Mouse (Mus musculus): ENCODE results near the gene Adgra3. TPM values are rescaled to one million over a fixed set of nuclear protein-coding genes. Genes with fewer than 3 reads are reported as not detected.

The Adgra3 gene
- total and polyA plus RNA-seq, 3 experiments, result not detected

DNA sequence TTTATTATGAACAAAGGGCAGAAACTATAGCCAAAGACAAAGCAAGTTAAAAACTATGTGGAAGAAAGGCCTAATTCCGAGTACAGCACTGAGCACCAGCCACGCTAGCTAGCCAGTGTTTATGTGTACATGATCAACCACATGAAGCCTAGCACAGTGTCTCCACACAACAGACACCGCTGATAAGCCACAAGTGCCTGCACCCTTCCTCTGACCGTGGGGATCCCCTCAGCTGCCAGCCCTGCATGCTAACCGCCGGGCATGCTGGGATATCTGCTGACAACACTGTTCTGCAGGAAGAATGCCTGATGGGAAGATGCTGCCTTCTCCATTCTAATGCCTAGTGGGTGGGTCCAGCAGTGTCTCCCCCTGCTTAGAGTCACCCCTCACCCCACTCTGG is 34.7 kb downstream of the Adgra3 start:
- TF ChIP-seq CHD1 (IDR thresholded peaks at IDR 0.05; ENCODE audit: low read depth, low read length) (no peak), TCF12 (IDR thresholded peaks at IDR 0.05; ENCODE audit: low read depth, low read length) (no peak), ZKSCAN1 (IDR thresholded peaks at IDR 0.05; ENCODE audit: borderline replicate concordance, low read depth, low read length) (no peak), BHLHE40 (IDR thresholded peaks at IDR 0.05; ENCODE audit: low read depth, low read length) (no peak), TBP (conservative IDR thresholded peaks at IDR 0.05; ENCODE audit: low read depth, low read length) (no peak), MAZ (IDR thresholded peaks at IDR 0.05; ENCODE audit: low read depth, low read length) (no peak), ZC3H11A (IDR thresholded peaks at IDR 0.05; ENCODE audit: low read depth, low read length) (no peak), EP300 (IDR thresholded peaks at IDR 0.05; ENCODE audit: low read length) (no peak), ZMIZ1 (IDR thresholded peaks at IDR 0.05; ENCODE audit: low read depth, low read length) (no peak), NRF1 (IDR thresholded peaks at IDR 0.05; ENCODE audit: low read depth, low read length) (no peak), MAX (IDR thresholded peaks at IDR 0.05; ENCODE audit: low read length) (no peak), SIN3A (IDR thresholded peaks at IDR 0.05; ENCODE audit: low read length) (no peak), USF2 (conservative IDR thresholded peaks at IDR 0.05; ENCODE audit: low read depth, low read length) (no peak), MXI1 (IDR thresholded peaks at IDR 0.05; ENCODE audit: low read depth, low read length) (no peak), JUN (IDR thresholded peaks at IDR 0.05; ENCODE audit: insufficient read depth, low read depth, low read length) (no peak), ELF1 (IDR thresholded peaks at IDR 0.05; ENCODE audit: low read depth, low read length) (no peak), ZNF384 (IDR thresholded peaks at IDR 0.05; ENCODE audit: low read depth, low read length) (no peak), IRF4 (IDR thresholded peaks at IDR 0.05; ENCODE audit: low read depth, low read length) (no peak)
- in situ Hi-C loops (cut with MboI; ENCODE audit: low pct_ligation_motif_present, low pct_unique_long_range_greater_than_20kb, low sequenced_read_pairs) (no loop called here), dilution Hi-C loops (cut with MboI; ENCODE audit: extremely low pct_ligation_motif_present, extremely low pct_unique_long_range_greater_than_20kb, low sequenced_read_pairs) (no loop called here)
- DNase-seq (ENCODE audit: extremely low read depth), result no peak
- no peaks in the 10 kb centered on the region for H3K4me1 ChIP-seq (ENCODE audit: control insufficient read depth in 1 of 2, insufficient read depth in 2 of 2)
- peaks cover 69% of the 10 kb centered on the region for H3K9me3 ChIP-seq (replicated peaks; ENCODE audit: low read length)
- H3K79me2 ChIP-seq (replicated peaks; ENCODE audit: control insufficient read depth, extremely low read depth, insufficient read depth, poor library complexity, severe bottlenecking), result no peaks in the 10 kb centered on the region
- H3K4me2 ChIP-seq (ENCODE audit: insufficient read depth, low read depth, poor library complexity, severe bottlenecking), result no peak overlapping the region
- no peak overlapping the region for H3K27ac ChIP-seq (ENCODE audit: insufficient read depth, low read depth)
- no peaks in the 10 kb centered on the region for H3K27me3 ChIP-seq (replicated peaks)
- H3K4me3 ChIP-seq (replicated peaks in 1 of 3; ENCODE audit: low read depth in 2 of 3, low read length in 2 of 3, poor library complexity in 1 of 3), result no peak overlapping the region
- H3K9ac ChIP-seq (ENCODE audit: insufficient read depth, low read depth), result no peak overlapping the region
- H3K36me3 ChIP-seq (replicated peaks in 1 of 2; ENCODE audit: control insufficient read depth in 1 of 2, insufficient read depth in 1 of 2, low read length in 1 of 2), result no peaks in the 10 kb centered on the region

GRCm38 (mm10) chr5:50015987-50016587 is 42.7 kb downstream of the Adgra3 start:
- H3K9ac ChIP-seq (ENCODE audit: insufficient read depth, low read depth), result no peak overlapping the region
- no peak overlapping the region for H3K4me3 ChIP-seq (replicated peaks in 1 of 3; ENCODE audit: low read depth in 2 of 3, low read length in 2 of 3, poor library complexity in 1 of 3)
- dilution Hi-C loops (cut with MboI; ENCODE audit: extremely low pct_ligation_motif_present, extremely low pct_unique_long_range_greater_than_20kb, low sequenced_read_pairs) (no loop called here), in situ Hi-C loops (cut with MboI; ENCODE audit: low pct_ligation_motif_present, low pct_unique_long_range_greater_than_20kb, low sequenced_read_pairs) (no loop called here)
- peaks cover 59% of the 10 kb centered on the region for H3K9me3 ChIP-seq (replicated peaks; ENCODE audit: low read length)
- DNase-seq (ENCODE audit: extremely low read depth), result no peak
- no peak overlapping the region for H3K4me2 ChIP-seq (ENCODE audit: insufficient read depth, low read depth, poor library complexity, severe bottlenecking)
- H3K4me1 ChIP-seq (ENCODE audit: control insufficient read depth in 1 of 2, insufficient read depth in 2 of 2), result no peaks in the 10 kb centered on the region
- no peak overlapping the region for H3K27ac ChIP-seq (ENCODE audit: insufficient read depth, low read depth)
- H3K79me2 ChIP-seq (replicated peaks; ENCODE audit: control insufficient read depth, extremely low read depth, insufficient read depth, poor library complexity, severe bottlenecking), result no peaks in the 10 kb centered on the region
- no peaks in the 10 kb centered on the region for H3K36me3 ChIP-seq (replicated peaks in 1 of 2; ENCODE audit: control insufficient read depth in 1 of 2, insufficient read depth in 1 of 2, low read length in 1 of 2)
- TF ChIP-seq CHD1 (IDR thresholded peaks at IDR 0.05; ENCODE audit: low read depth, low read length) (no peak), E2F4 (IDR thresholded peaks at IDR 0.05; ENCODE audit: insufficient replicate concordance, low read depth, low read length) (no peak), IRF4 (IDR thresholded peaks at IDR 0.05; ENCODE audit: low read depth, low read length) (no peak), PAX5 (IDR thresholded peaks at IDR 0.05; ENCODE audit: low read length) (no peak), BHLHE40 (IDR thresholded peaks at IDR 0.05; ENCODE audit: low read depth, low read length) (no peak)
- H3K27me3 ChIP-seq (replicated peaks), result no peaks in the 10 kb centered on the region
